In the genomic region with DNA sequence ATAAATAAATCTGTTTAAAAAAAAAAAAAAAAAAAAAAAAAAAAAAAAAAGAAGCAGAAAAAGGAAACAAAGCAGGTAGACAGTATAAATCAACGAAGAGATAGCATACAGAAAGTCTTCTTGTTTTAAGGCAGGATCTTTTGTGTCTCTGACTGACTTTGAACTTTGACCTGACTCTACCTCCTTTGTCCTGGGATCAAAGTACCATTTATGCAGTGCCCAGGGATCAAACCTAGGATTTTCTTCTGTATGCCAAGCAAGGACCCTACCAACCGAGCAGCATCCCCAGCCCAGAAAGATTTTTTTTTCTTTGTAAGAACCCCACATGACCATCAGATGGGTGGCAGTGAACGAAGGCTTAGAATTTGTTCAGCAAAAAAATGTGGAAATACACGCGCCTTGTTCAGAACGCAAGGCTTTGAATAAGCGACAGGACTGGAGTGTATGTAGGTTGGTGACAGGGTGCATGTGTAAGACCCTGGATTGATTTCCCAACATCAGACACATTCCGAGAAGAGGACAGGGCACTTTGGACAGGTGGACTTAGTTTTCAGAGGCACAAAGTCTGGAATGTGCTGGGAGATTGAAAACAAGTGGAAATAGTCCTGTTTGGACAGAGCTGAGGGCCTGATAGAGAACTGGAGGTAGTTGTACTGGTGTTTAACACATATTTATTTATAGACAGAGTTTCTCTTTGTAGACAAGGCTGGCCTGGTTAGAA, we compare ENCODE assay signal across 9 mouse cellular contexts. TPM values are rescaled to one million over a fixed set of nuclear protein-coding genes. Genes with fewer than 3 reads are reported as not detected.
DNase-seq lines count a peak whose midpoint lies in the region; ATAC-seq and TF ChIP-seq lines count a peak whose summit lies in the region.
"Had no signal": no experiment of that assay in that cellular context is flagged by ENCODE, and none has a peak within 500 bp of the region (broad histone marks: within the 10 kb centered on the region; RNA-seq: fewer than 3 reads in every experiment).

No protein-coding gene starts in this region.

- WGBS in heart, embryonic 10.5 days: 83% methylated on average over 8 of the region's 8 CpGs
- 63% methylated on average over 8 of the region's 8 CpGs for WGBS in lung, embryonic 14.5 days
- 86% methylated on average over 8 of the region's 8 CpGs for WGBS in intestine, postnatal 0 days
- 76% methylated on average over 8 of the region's 8 CpGs for WGBS in midbrain, postnatal 0 days

- peak overlapping the region; percentile 96 for H3K27ac ChIP-seq in heart, embryonic 10.5 days
- H3K27ac ChIP-seq in lung, embryonic 14.5 days (ENCODE audit: low read depth): peak overlapping the region; percentile 39; the same call in 1 of the 2 replicates
- H3K27ac ChIP-seq in intestine, postnatal 0 days (ENCODE audit: low read depth, low read length): peak overlapping the region; percentile 22; the same call in 1 of the 2 replicates
- no peak overlapping the region for H3K27ac ChIP-seq in midbrain, postnatal 0 days (ENCODE audit: low read depth, low read length)

- no peak for DNase-seq in heart, embryonic 10.5 days (ENCODE audit: low spot score)
- DNase-seq in heart, postnatal 4 days: no peak
- DNase-seq in lung, embryonic 14.5 days: peak; percentile 16
- no peak for DNase-seq in lung, adult 18-20 months
- DNase-seq in midbrain, postnatal 0 days (ENCODE audit: low spot score): no peak
- DNase-seq in right cerebral cortex, adult 2 months (ENCODE audit: low spot score in 2 of 2): no peak
- no peak for DNase-seq in left cerebral cortex, postnatal 25 days (ENCODE audit: low spot score in 2 of 2)
- DNase-seq: cerebellum, postnatal 25 days had no signal

- H3K4me1 ChIP-seq in heart, embryonic 10.5 days: peaks cover 28% of the 10 kb centered on the region
- H3K4me1 ChIP-seq in lung, embryonic 14.5 days (ENCODE audit: insufficient read depth): no peaks in the 10 kb centered on the region
- H3K4me1 ChIP-seq in intestine, postnatal 0 days (replicated peaks; ENCODE audit: control insufficient read depth, insufficient read depth, low read length): peaks cover 14% of the 10 kb centered on the region; the same call in 1 of the 2 replicates
- peaks cover 8% of the 10 kb centered on the region; the same call in 1 of the 2 replicates for H3K4me1 ChIP-seq in midbrain, postnatal 0 days (ENCODE audit: insufficient read depth, low read length)

- peaks cover 11% of the 10 kb centered on the region for H3K36me3 ChIP-seq in heart, embryonic 10.5 days
- peaks cover 4% of the 10 kb centered on the region; the same call in 1 of the 2 replicates for H3K36me3 ChIP-seq in lung, embryonic 14.5 days (ENCODE audit: insufficient read depth)
- H3K36me3 ChIP-seq in intestine, postnatal 0 days (ENCODE audit: control insufficient read depth, insufficient read depth): peaks cover 3% of the 10 kb centered on the region; the same call in 1 of the 2 replicates
- H3K36me3 ChIP-seq in midbrain, postnatal 0 days (ENCODE audit: insufficient read depth, low read length): no peaks in the 10 kb centered on the region

- H3K27me3 ChIP-seq in heart, embryonic 10.5 days (ENCODE audit: insufficient read depth, poor library complexity, severe bottlenecking): no peaks in the 10 kb centered on the region
- no peaks in the 10 kb centered on the region for H3K27me3 ChIP-seq in lung, embryonic 14.5 days (ENCODE audit: insufficient read depth, low read length)
- H3K27me3 ChIP-seq in intestine, postnatal 0 days (replicated peaks; ENCODE audit: control insufficient read depth, insufficient read depth, low read length): no peaks in the 10 kb centered on the region
- no peaks in the 10 kb centered on the region for H3K27me3 ChIP-seq in midbrain, postnatal 0 days (ENCODE audit: insufficient read depth, low read length)

- intact Hi-C loops in left cerebral cortex, postnatal 25 days (cut with DNase I): no loop called here

- H3K9ac ChIP-seq in lung, embryonic 14.5 days: no peak overlapping the region
- no peak overlapping the region for H3K9ac ChIP-seq in intestine, postnatal 0 days (ENCODE audit: low read depth, low read length)
- H3K9ac ChIP-seq in midbrain, postnatal 0 days (replicated peaks; ENCODE audit: low read length, poor library complexity, severe bottlenecking): no peak overlapping the region

- TF ChIP-seq CTCF in lung, embryonic 14.5 days (IDR thresholded peaks at IDR 0.05; ENCODE audit: low read depth): no peak
- TF ChIP-seq CTCF in intestine, postnatal 0 days (IDR thresholded peaks at IDR 0.05; ENCODE audit: low read depth): no peak
- TF ChIP-seq CTCF in midbrain, postnatal 0 days (IDR thresholded peaks at IDR 0.05): no peak

- peak overlapping the region; percentile 92 for H3K4me2 ChIP-seq in lung, embryonic 14.5 days
- no peak overlapping the region for H3K4me2 ChIP-seq in intestine, postnatal 0 days (replicated peaks; ENCODE audit: low read depth)
- 0 out of 2 replicates have a peak overlapping the region, but pooled peaks have one; percentile 88 for H3K4me2 ChIP-seq in midbrain, postnatal 0 days (ENCODE audit: low read depth, low read length, poor library complexity, severe bottlenecking)

- peak overlapping the region; percentile 91; the same call in 1 of the 2 replicates for H3K4me3 ChIP-seq in heart, embryonic 10.5 days
- H3K4me3 ChIP-seq in lung, embryonic 14.5 days (ENCODE audit: low read depth, low read length): no peak overlapping the region
- no peak overlapping the region for H3K4me3 ChIP-seq in intestine, postnatal 0 days (ENCODE audit: low read depth, low read length)
- H3K4me3 ChIP-seq in midbrain, postnatal 0 days (ENCODE audit: low read depth, low read length): no peak overlapping the region

- no peak for ATAC-seq in lung, embryonic 14.5 days (ENCODE audit: insufficient read depth)
- ATAC-seq in intestine, postnatal 0 days: no peak
- no peak for ATAC-seq in midbrain, postnatal 0 days (ENCODE audit: low FRiP score)

- no peaks in the 10 kb centered on the region for H3K9me3 ChIP-seq in heart, embryonic 10.5 days
- no peaks in the 10 kb centered on the region for H3K9me3 ChIP-seq in lung, embryonic 14.5 days (ENCODE audit: low read depth, low read length)
- no peaks in the 10 kb centered on the region for H3K9me3 ChIP-seq in intestine, postnatal 0 days (ENCODE audit: control insufficient read depth)
- no peaks in the 10 kb centered on the region for H3K9me3 ChIP-seq in midbrain, postnatal 0 days (ENCODE audit: low read length)

RNA-seq across cellular contexts. Expression of gene Pim1, which starts 2.1 kb away (rescaled TPM):
- polyA plus RNA-seq in heart, embryonic 10.5 days (2016; fragmentation: Nextera tagmentation; extraction: Ambion mirVana): 28.7 and 31.4 TPM in 2 replicates
- total RNA-seq in heart, postnatal 4 days (2021): 10 to 100 TPM; 74.0 to 77.0 TPM
- polyA plus RNA-seq in lung, embryonic 14.5 days (2014; fragmentation: Nextera tagmentation; extraction: Ambion mirVana): 14.1 and 16.0 TPM in 2 replicates
- polyA plus RNA-seq in intestine, postnatal 0 days (2015; fragmentation: Nextera tagmentation; extraction: Ambion mirVana): 16.8 and 18.9 TPM in 2 replicates
- 8.3 and 10.9 TPM in 2 replicates for total RNA-seq in midbrain, postnatal 0 days (2014; rRNA removed)
- polyA plus RNA-seq in midbrain, postnatal 0 days (2015; fragmentation: Nextera tagmentation; extraction: Ambion mirVana): 10.6 and 12.7 TPM in 2 replicates
- 1 to 10 TPM; 6.8 to 7.4 TPM for total RNA-seq in left cerebral cortex, postnatal 25 days (2021)
